Mouse (Mus musculus): ENCODE results near the gene Zfp955a. TPM values are rescaled to one million over a fixed set of nuclear protein-coding genes. Genes with fewer than 3 reads are reported as not detected.
"Not testable (repeated sequence)": the region's sequence is repeated elsewhere in the genome, so short reads cannot be mapped to it uniquely, and the experiment has no call there.

Zfp955a gene
- polyA plus RNA-seq (2015; fragmentation: Nextera tagmentation; extraction: Ambion mirVana): 27.6 and 29.5 TPM in 2 replicates

GRCm38 (mm10) chr17:33254530-33255318, at the start of gene Zfp955a:
Gene Zfp955a, minus strand, starts transcription at chr17:33255145.
- H3K4me2 ChIP-seq (ENCODE audit: low read length): peak within 1 kb of the TSS; percentile 19; the same call in 1 of the 2 replicates
- H3K9ac ChIP-seq (ENCODE audit: low read depth, low read length); H3K4me1 ChIP-seq (ENCODE audit: control insufficient read depth, insufficient read depth, low read length); H3K4me3 ChIP-seq (ENCODE audit: low read depth, low read length); H3K27me3 ChIP-seq (ENCODE audit: control insufficient read depth, insufficient read depth, low read depth, low read length); H3K27ac ChIP-seq (ENCODE audit: low read length); H3K36me3 ChIP-seq (ENCODE audit: control insufficient read depth, insufficient read depth, low read length); H3K9me3 ChIP-seq (replicated peaks; ENCODE audit: control insufficient read depth, low read length, poor library complexity, severe bottlenecking): not testable (repeated sequence)
- peak; percentile 100 for ATAC-seq
- WGBS: 63% methylated on average over 1 of the region's 34 CpGs

- not testable (repeated sequence) for H3K4me1 ChIP-seq (ENCODE audit: control insufficient read depth, insufficient read depth, low read length); ATAC-seq; H3K4me3 ChIP-seq (ENCODE audit: low read depth, low read length); H3K27me3 ChIP-seq (ENCODE audit: control insufficient read depth, insufficient read depth, low read depth, low read length); H3K27ac ChIP-seq (ENCODE audit: low read length); H3K36me3 ChIP-seq (ENCODE audit: control insufficient read depth, insufficient read depth, low read length); H3K9ac ChIP-seq (ENCODE audit: low read depth, low read length); H3K9me3 ChIP-seq (replicated peaks; ENCODE audit: control insufficient read depth, low read length, poor library complexity, severe bottlenecking); H3K4me2 ChIP-seq (ENCODE audit: low read length)
- no CpG with 5 or more reads among the region's 9 CpGs for WGBS
These were observed 34.9 kb upstream of the Zfp955a start for GRCm38 (mm10) chr17:33289876-33290149.

- H3K36me3 ChIP-seq (ENCODE audit: control insufficient read depth, insufficient read depth, low read length); H3K4me3 ChIP-seq (ENCODE audit: low read depth, low read length); H3K27ac ChIP-seq (ENCODE audit: low read length); H3K27me3 ChIP-seq (ENCODE audit: control insufficient read depth, insufficient read depth, low read depth, low read length); H3K9ac ChIP-seq (ENCODE audit: low read depth, low read length); H3K4me1 ChIP-seq (ENCODE audit: control insufficient read depth, insufficient read depth, low read length); H3K9me3 ChIP-seq (replicated peaks; ENCODE audit: control insufficient read depth, low read length, poor library complexity, severe bottlenecking): not testable (repeated sequence)
- peak; percentile 100 for ATAC-seq
- peak within 1 kb of the TSS; percentile 12; the same call in 1 of the 2 replicates for H3K4me2 ChIP-seq (ENCODE audit: low read length)
- no CpG with 5 or more reads among the region's 25 CpGs for WGBS
These were observed 34.3 kb upstream of the Zfp955a start, which contains the start of gene Zfp955b for GRCm38 (mm10) chr17:33289039-33289875. Gene Zfp955b, plus strand, starts transcription at chr17:33289544.

GRCm38 (mm10) chr17:33268907-33269306, 14.0 kb upstream of the Zfp955a start:
- no peak overlapping the region for H3K27ac ChIP-seq (ENCODE audit: low read length)
- no peak overlapping the region for H3K9ac ChIP-seq (ENCODE audit: low read depth, low read length)
- no peaks in the 10 kb centered on the region for H3K4me1 ChIP-seq (ENCODE audit: control insufficient read depth, insufficient read depth, low read length)
- H3K27me3 ChIP-seq (ENCODE audit: control insufficient read depth, insufficient read depth, low read depth, low read length): no peaks in the 10 kb centered on the region; the same call in 1 of the 2 replicates
- no peak for ATAC-seq
- no peaks in the 10 kb centered on the region for H3K36me3 ChIP-seq (ENCODE audit: control insufficient read depth, insufficient read depth, low read length)
- 90% methylated on average over 9 of the region's 9 CpGs for WGBS
- no peak overlapping the region for H3K4me3 ChIP-seq (ENCODE audit: low read depth, low read length)
- H3K9me3 ChIP-seq (replicated peaks; ENCODE audit: control insufficient read depth, low read length, poor library complexity, severe bottlenecking): no peaks in the 10 kb centered on the region
- no peak overlapping the region for H3K4me2 ChIP-seq (ENCODE audit: low read length)

GRCm38 (mm10) chr17:33264376-33264775, 9.4 kb upstream of the Zfp955a start, which contains the start of gene Olfr63:
Gene Olfr63, plus strand, starts transcription at chr17:33264676.
- ATAC-seq: no peak
- no peak within 1 kb of the TSS for H3K4me3 ChIP-seq (ENCODE audit: low read depth, low read length)
- no peak within 1 kb of the TSS for H3K4me2 ChIP-seq (ENCODE audit: low read length)
- H3K27me3 ChIP-seq (ENCODE audit: control insufficient read depth, insufficient read depth, low read depth, low read length): no peaks in the 10 kb centered on the region; the same call in 1 of the 2 replicates
- 68% methylated on average over 1 of the region's 1 CpGs for WGBS
- no peak within 1 kb of the TSS for H3K9ac ChIP-seq (ENCODE audit: low read depth, low read length)
- H3K27ac ChIP-seq (ENCODE audit: low read length): no peak within 1 kb of the TSS
- H3K9me3 ChIP-seq (replicated peaks; ENCODE audit: control insufficient read depth, low read length, poor library complexity, severe bottlenecking): no peaks in the 10 kb centered on the region
- no peaks in the 10 kb centered on the region for H3K4me1 ChIP-seq (ENCODE audit: control insufficient read depth, insufficient read depth, low read length)
- no peaks in the 10 kb centered on the region for H3K36me3 ChIP-seq (ENCODE audit: control insufficient read depth, insufficient read depth, low read length)

- H3K9me3 ChIP-seq (replicated peaks; ENCODE audit: control insufficient read depth, low read length, poor library complexity, severe bottlenecking); H3K4me2 ChIP-seq (ENCODE audit: low read length); H3K36me3 ChIP-seq (ENCODE audit: control insufficient read depth, insufficient read depth, low read length); H3K4me3 ChIP-seq (ENCODE audit: low read depth, low read length); H3K9ac ChIP-seq (ENCODE audit: low read depth, low read length); H3K4me1 ChIP-seq (ENCODE audit: control insufficient read depth, insufficient read depth, low read length); H3K27ac ChIP-seq (ENCODE audit: low read length); H3K27me3 ChIP-seq (ENCODE audit: control insufficient read depth, insufficient read depth, low read depth, low read length): not testable (repeated sequence)
- peak; percentile 50; the same call in 1 of the 2 replicates for ATAC-seq
- no CpG with 5 or more reads among the region's 2 CpGs for whole genome bisulfite sequencing
These were observed 343 bp upstream of the Zfp955a start for GRCm38 (mm10) chr17:33255319-33255657.

GRCm38 (mm10) chr17:33236646-33237045, 18.3 kb downstream of the Zfp955a start:
- not testable (repeated sequence) for H3K9me3 ChIP-seq (replicated peaks; ENCODE audit: control insufficient read depth, low read length, poor library complexity, severe bottlenecking); H3K4me3 ChIP-seq (ENCODE audit: low read depth, low read length); ATAC-seq; H3K4me2 ChIP-seq (ENCODE audit: low read length); H3K9ac ChIP-seq (ENCODE audit: low read depth, low read length); H3K4me1 ChIP-seq (ENCODE audit: control insufficient read depth, insufficient read depth, low read length); H3K27me3 ChIP-seq (ENCODE audit: control insufficient read depth, insufficient read depth, low read depth, low read length); H3K27ac ChIP-seq (ENCODE audit: low read length)
- H3K36me3 ChIP-seq (ENCODE audit: control insufficient read depth, insufficient read depth, low read length): peaks cover 11% of the 10 kb centered on the region
- 96% methylated on average over 1 of the region's 1 CpGs for WGBS

- Histone ChIP-seq H3K4me1 (ENCODE audit: control insufficient read depth, insufficient read depth, low read length) (no peaks in the 10 kb centered on the region), H3K9me3 (replicated peaks; ENCODE audit: control insufficient read depth, low read length, poor library complexity, severe bottlenecking) (peaks cover 7% of the 10 kb centered on the region), H3K4me2 (ENCODE audit: low read length) (no peak within 1 kb of the TSS), H3K36me3 (ENCODE audit: control insufficient read depth, insufficient read depth, low read length) (no peaks in the 10 kb centered on the region), H3K27ac (ENCODE audit: low read length) (no peak within 1 kb of the TSS), H3K4me3 (ENCODE audit: low read depth, low read length) (no peak within 1 kb of the TSS), H3K9ac (ENCODE audit: low read depth, low read length) (no peak within 1 kb of the TSS), H3K27me3 (ENCODE audit: control insufficient read depth, insufficient read depth, low read depth, low read length) (no peaks in the 10 kb centered on the region)
- ATAC-seq: no peak
- WGBS: 82% methylated on average over 2 of the region's 2 CpGs
These were observed 33.4 kb downstream of the Zfp955a start, which contains the start of gene Olfr1564 for GRCm38 (mm10) chr17:33221590-33221989. Gene Olfr1564, minus strand, starts transcription at chr17:33221690.

GRCm38 (mm10) chr17:33191002-33191401, 63.9 kb downstream of the Zfp955a start, which contains the start of gene Olfr239:
Gene Olfr239, plus strand, starts transcription at chr17:33191302.
- WGBS: no CpG with 5 or more reads among the region's 2 CpGs
- H3K27ac ChIP-seq (ENCODE audit: low read length); H3K9ac ChIP-seq (ENCODE audit: low read depth, low read length); H3K36me3 ChIP-seq (ENCODE audit: control insufficient read depth, insufficient read depth, low read length); H3K27me3 ChIP-seq (ENCODE audit: control insufficient read depth, insufficient read depth, low read depth, low read length); H3K9me3 ChIP-seq (replicated peaks; ENCODE audit: control insufficient read depth, low read length, poor library complexity, severe bottlenecking); H3K4me3 ChIP-seq (ENCODE audit: low read depth, low read length); H3K4me1 ChIP-seq (ENCODE audit: control insufficient read depth, insufficient read depth, low read length); ATAC-seq; H3K4me2 ChIP-seq (ENCODE audit: low read length): not testable (repeated sequence)
